Mouse (Mus musculus) cerebellum, adult 2 months (tissue): Measurements from ENCODE around the gene Hdac4.

Experiments
- CTCF ChIP-seq: fragments of 200-500 bp; IDR thresholded peaks from 2 replicates; pipeline ENCODE4 v1.5.1; 2011; ENCODE audit warnings: low read depth, mild to moderate bottlenecking, control low read depth, low read length, moderate library complexity, borderline replicate concordance; ENCODE audit not compliant: insufficient read depth
- POLR2A ChIP-seq: fragments of 200-500 bp; IDR thresholded peaks from 2 replicates; pipeline ENCODE4 v1.6.1; 2011; ENCODE audit warnings: low read length, control low read depth, borderline replicate concordance; ENCODE audit not compliant: insufficient read depth

DNA sequence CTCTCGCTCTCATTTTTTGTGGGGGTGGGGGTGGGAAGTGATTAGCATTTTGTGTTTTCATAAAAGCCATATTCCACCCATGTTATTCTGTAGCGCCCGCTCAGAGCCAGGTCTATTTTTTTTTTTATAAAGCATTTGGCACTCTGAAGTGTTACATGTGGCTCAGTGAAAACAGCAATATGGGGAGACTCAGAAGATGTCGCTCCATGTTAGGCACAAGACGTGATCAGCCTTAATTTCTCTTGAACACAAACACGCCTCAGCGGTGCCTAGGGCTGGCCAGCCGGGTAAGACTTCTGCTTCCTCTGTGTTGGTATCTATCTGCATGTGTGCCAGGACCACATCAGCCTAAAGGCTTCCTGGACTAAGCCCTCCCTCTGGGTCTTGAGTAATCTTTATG lies 48.0 kb upstream of the Hdac4 start:
- TF ChIP-seq CTCF, result no peak
- TF ChIP-seq POLR2A, result no peak
